Mouse (Mus musculus) liver, adult 2 months (tissue): Measurements from ENCODE around the gene Gm45711. TPM values are rescaled to one million over a fixed set of nuclear protein-coding genes. Genes with fewer than 3 reads are reported as not detected.
"Not testable (repeated sequence)": the region's sequence is repeated elsewhere in the genome, so short reads cannot be mapped to it uniquely, and the experiment has no call there.

Experiments
- DNase-seq: peaks from one replicate; pipeline ENCODE4 v3.0.0-alpha.2; 2011; ENCODE audit warnings: low read depth, low spot score; ENCODE audit errors: extremely low read depth
- H3K27ac ChIP-seq: fragments of 200-500 bp; replicated peaks from 2 replicates; pipeline ENCODE4 v1.5.1; 2012; ENCODE audit warnings: low read depth, mild to moderate bottlenecking, control low read depth, inconsistent platforms, low read length; ENCODE audit not compliant: insufficient read depth
- H3K27me3 ChIP-seq: fragments of 200-500 bp; 2 replicates; pipeline ENCODE4 v1.6.1; 2012; ENCODE audit warnings: mild to moderate bottlenecking, moderate library complexity, low read length, inconsistent platforms; ENCODE audit not compliant: control insufficient read depth, insufficient read depth
- H3K36me3 ChIP-seq: fragments of 200-500 bp; 2 replicates; pipeline ENCODE4 v1.6.1; 2012; ENCODE audit warnings: low read length, inconsistent platforms; ENCODE audit not compliant: control insufficient read depth, insufficient read depth
- H3K4me1 ChIP-seq: fragments of 200-500 bp; 2 replicates; pipeline ENCODE4 v1.6.1; 2011; ENCODE audit warnings: low read length; ENCODE audit not compliant: control insufficient read depth, insufficient read depth
- H3K4me3 ChIP-seq: fragments of 200-500 bp; 2 replicates; pipeline ENCODE4 v1.5.1; 2011; ENCODE audit warnings: low read depth, mild to moderate bottlenecking, control low read depth, low read length, moderate library complexity; ENCODE audit not compliant: insufficient read depth
- H3K79me2 ChIP-seq: fragments of 200-500 bp; 2 replicates; pipeline ENCODE4 v1.6.1; 2012; ENCODE audit warnings: inconsistent platforms, mild to moderate bottlenecking, low read length, moderate library complexity; ENCODE audit not compliant: control insufficient read depth, insufficient read depth
- H3K9ac ChIP-seq: fragments of 200-500 bp; 2 replicates; pipeline ENCODE4 v1.6.1; 2012; ENCODE audit warnings: low read depth, mild to moderate bottlenecking, control low read depth, inconsistent platforms, low read length
- CTCF ChIP-seq: fragments of 200-500 bp; IDR thresholded peaks from 2 replicates; pipeline ENCODE4 v1.5.1; 2011; ENCODE audit warnings: low read depth, low read length, control low read depth
- POLR2A ChIP-seq: fragments of 200-500 bp; IDR thresholded peaks from 2 replicates; pipeline ENCODE4 v1.6.1; 2011; ENCODE audit warnings: low read length, control low read depth; ENCODE audit not compliant: insufficient read depth; ENCODE audit errors: extremely low read depth
- WGBS: fragments of 180-500 bp; shearing (Covaris S2); methylation state at CpG from one replicate; pipeline ENCODE4 v1.1.7; 2018; 5-methylcytosine and 5-hydroxymethylcytosine counted together
- polyA plus RNA-seq: library from polyadenylated mRNA; depleted of rRNA; stranded (reverse); fragments of >200 nt; gene quantifications from 2 replicates; pipeline ENCODE4 v1.2.3, GENCODE M21; 2012; rRNA removed
- total RNA-seq: library from RNA; depleted of rRNA; stranded (reverse); fragments of >200 nt; gene quantifications from 2 replicates; pipeline ENCODE4 v1.2.3, GENCODE M21; 2014; rRNA removed

Gm45711 gene
- not detected in 2 replicates for total RNA-seq
- polyA plus RNA-seq: not detected in 2 replicates

DNA sequence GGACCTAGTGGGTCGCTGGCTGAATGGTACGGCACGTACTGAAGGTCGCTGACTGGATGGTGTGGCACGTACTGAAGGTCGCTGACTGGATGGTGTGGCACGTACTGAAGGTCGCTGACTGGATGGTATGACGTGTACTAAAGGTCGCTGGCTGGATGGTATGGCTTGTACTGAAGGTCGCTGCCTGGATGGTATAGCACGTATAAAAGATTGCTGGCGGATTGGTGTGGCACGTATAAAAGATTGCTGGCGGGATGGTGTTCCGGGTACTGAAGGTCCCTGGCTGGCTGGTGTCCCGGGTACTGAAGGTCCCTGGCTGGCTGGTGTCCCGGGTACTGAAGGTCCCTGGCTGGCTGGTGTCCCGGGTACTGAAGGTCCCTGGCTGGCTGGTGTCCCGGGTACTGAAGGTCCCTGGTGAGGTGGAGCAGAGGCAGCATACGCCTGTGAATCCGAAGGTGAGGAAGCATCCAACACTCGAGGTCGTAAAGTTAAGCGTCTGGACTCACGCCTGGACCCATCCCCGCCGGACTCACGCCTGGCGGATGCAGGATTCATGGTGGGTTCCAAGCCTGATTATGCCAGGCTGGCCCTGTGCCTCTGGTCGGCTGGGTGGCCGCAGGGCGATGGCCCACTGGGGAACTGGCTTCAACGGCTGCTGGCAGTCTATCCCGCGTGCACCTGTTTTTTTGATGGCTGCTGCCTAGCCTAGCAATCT, at the start of gene Gm45711, which contains the start of gene Cmtm1:
Gm45711 (minus strand) TSS at position 641 of the 715 bp plus-strand sequence.
Cmtm1 (minus strand) TSS at position 705 of the 715 bp plus-strand sequence.
- DNase-seq: peak; percentile 20
- not testable (repeated sequence) for H3K4me1 ChIP-seq, H3K79me2 ChIP-seq, H3K9ac ChIP-seq, H3K27me3 ChIP-seq, H3K4me3 ChIP-seq, H3K36me3 ChIP-seq, H3K27ac ChIP-seq
- WGBS: 73% methylated on average over 36 of the region's 36 CpGs

DNA sequence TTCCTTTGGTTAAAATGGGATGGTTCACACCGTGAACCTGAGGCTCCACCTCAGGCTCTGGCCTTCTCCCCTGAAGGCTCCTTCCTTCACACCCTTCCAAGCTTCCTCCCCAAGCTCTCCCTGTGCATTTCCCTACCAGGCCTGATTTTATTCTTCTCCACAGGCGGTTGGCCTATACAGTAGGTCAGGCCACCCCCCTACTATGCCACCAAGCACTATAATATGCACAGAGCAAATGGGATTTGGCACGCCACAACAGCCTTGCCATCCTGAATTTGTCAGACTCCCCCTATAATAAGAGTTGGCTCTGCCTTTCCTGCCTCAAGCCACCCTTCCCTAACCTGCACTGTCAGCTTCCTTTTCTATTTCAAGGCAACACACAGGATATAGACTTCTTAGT, 48.8 kb upstream of the Gm45711 start:
- no peaks in the 10 kb centered on the region for H3K27me3 ChIP-seq
- H3K27ac ChIP-seq: no peak overlapping the region
- peaks cover 13% of the 10 kb centered on the region for H3K79me2 ChIP-seq
- no peak overlapping the region for H3K4me3 ChIP-seq
- H3K36me3 ChIP-seq: no peaks in the 10 kb centered on the region; the same call in 1 of the 2 replicates
- TF ChIP-seq CTCF (no peak), POLR2A (no peak)
- H3K4me1 ChIP-seq: peaks cover 9% of the 10 kb centered on the region
- no peak overlapping the region for H3K9ac ChIP-seq
- WGBS: 87% methylated on average over 3 of the region's 3 CpGs
- no peak for DNase-seq

DNA sequence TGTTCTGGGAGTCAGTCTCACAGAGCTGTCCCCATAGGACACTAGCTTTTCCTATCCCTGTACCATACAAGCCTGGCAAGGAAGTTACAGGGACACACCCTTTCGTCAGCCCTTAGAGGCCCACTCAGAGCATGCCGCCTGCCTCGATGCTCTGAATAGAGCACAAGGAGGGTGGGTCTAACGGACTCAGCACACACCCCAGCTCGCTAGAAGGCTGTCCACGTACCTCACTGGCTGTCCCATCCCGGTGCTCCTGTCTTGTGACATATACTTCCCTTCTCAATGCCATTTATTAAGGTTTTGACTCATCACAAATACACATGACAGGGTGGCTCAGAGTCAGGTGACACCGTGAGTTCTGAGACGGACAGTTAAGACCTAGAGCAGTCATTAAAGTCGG, 44.6 kb upstream of the Gm45711 start:
- H3K36me3 ChIP-seq: no peaks in the 10 kb centered on the region; the same call in 1 of the 2 replicates
- TF ChIP-seq CTCF (no peak), POLR2A (no peak)
- peaks cover under 1% of the 10 kb centered on the region; the same call in 1 of the 2 replicates for H3K4me1 ChIP-seq
- no peak overlapping the region for H3K4me3 ChIP-seq
- DNase-seq: no peak
- H3K79me2 ChIP-seq: peaks cover under 1% of the 10 kb centered on the region; the same call in 1 of the 2 replicates
- 92% methylated on average over 10 of the region's 10 CpGs for WGBS
- no peak overlapping the region for H3K27ac ChIP-seq
- no peaks in the 10 kb centered on the region for H3K27me3 ChIP-seq
- no peak overlapping the region for H3K9ac ChIP-seq

DNA sequence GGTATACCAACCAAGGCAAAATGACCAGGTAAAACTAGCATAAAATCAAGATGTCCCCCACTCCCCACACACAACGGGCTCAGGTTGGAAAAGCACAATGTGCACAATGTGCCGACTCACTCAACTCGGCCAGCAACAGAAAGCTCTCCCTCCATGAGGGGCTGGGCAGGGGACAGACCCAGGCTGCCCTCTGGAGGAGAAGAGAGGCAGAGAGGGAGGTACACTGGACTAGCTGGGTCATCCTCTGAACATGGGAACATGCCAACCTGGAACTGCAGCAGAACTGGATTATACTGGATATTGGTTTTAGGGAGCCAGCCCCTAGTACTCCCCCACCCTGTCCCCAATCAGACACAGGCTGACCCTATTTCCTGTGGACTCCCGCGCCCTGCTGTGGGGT, 43.3 kb upstream of the Gm45711 start:
- no peak overlapping the region for H3K9ac ChIP-seq
- no peaks in the 10 kb centered on the region for H3K27me3 ChIP-seq
- H3K79me2 ChIP-seq: no peaks in the 10 kb centered on the region
- no peaks in the 10 kb centered on the region for H3K4me1 ChIP-seq
- H3K4me3 ChIP-seq: no peak overlapping the region
- TF ChIP-seq CTCF: peak; percentile 25
- TF ChIP-seq POLR2A: no peak
- no peak for DNase-seq
- H3K36me3 ChIP-seq: no peaks in the 10 kb centered on the region; the same call in 1 of the 2 replicates
- H3K27ac ChIP-seq: no peak overlapping the region
- 63% methylated on average over 5 of the region's 5 CpGs for WGBS

DNA sequence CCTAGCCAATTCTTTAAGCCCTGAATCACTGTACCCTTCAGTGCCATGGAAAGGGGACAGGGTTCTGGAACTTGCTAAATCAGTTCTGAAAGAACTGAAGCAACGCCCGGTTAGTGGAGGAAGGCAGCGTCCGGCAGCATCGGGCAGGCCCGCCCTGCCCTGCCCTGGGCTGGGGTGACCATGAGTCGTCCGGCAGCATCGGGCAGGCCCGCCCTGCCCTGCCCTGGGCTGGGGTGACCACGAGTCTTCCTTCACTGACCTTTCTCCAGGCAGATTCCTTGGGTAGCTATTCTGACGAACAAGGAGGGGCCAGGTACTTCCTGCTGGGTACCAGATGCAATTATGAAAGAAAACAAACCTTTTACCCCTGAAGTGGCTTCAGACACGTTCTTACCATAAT, 40.2 kb upstream of the Gm45711 start:
- H3K4me1 ChIP-seq: no peaks in the 10 kb centered on the region
- H3K27ac ChIP-seq: no peak overlapping the region
- no peaks in the 10 kb centered on the region for H3K79me2 ChIP-seq
- 76% methylated on average over 13 of the region's 13 CpGs for WGBS
- no peaks in the 10 kb centered on the region; the same call in 1 of the 2 replicates for H3K36me3 ChIP-seq
- no peaks in the 10 kb centered on the region for H3K27me3 ChIP-seq
- no peak for TF ChIP-seq POLR2A
- no peak for TF ChIP-seq CTCF
- no peak overlapping the region for H3K4me3 ChIP-seq
- H3K9ac ChIP-seq: no peak overlapping the region
- DNase-seq: no peak

DNA sequence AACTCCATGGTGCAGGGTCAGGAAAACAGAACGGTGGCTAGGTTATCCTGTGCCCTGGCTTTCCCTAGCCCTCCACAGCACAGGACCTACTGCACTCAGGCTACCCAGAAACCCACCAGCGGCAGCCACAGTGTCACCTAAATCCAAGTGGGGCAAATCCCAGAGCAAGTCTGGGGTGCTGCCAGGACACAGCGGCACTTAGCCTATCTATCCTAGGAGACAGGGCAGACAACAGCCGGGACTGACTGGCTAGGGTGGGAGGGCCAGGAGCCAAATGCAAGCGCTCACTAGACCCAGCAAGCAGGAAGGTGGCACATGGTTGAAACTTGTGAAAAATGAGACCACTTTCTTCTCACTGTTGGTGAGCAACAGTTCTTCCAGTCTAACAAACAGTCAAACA, 39.1 kb upstream of the Gm45711 start:
- WGBS: 69% methylated on average over 5 of the region's 5 CpGs
- no peaks in the 10 kb centered on the region for H3K79me2 ChIP-seq
- TF ChIP-seq CTCF (no peak), POLR2A (no peak)
- no peaks in the 10 kb centered on the region for H3K27me3 ChIP-seq
- no peak for DNase-seq
- no peaks in the 10 kb centered on the region; the same call in 1 of the 2 replicates for H3K4me1 ChIP-seq
- no peak overlapping the region for H3K9ac ChIP-seq
- H3K27ac ChIP-seq: no peak overlapping the region
- H3K4me3 ChIP-seq: no peak overlapping the region
- no peaks in the 10 kb centered on the region; the same call in 1 of the 2 replicates for H3K36me3 ChIP-seq
